Mouse (Mus musculus) kidney, postnatal 4 days (tissue): ENCODE measurements around the gene Coq10b.
"Not testable (repeated sequence)": the region's sequence is repeated elsewhere in the genome, so short reads cannot be mapped to it uniquely, and the experiment has no call there.

Source experiments
- DNase-seq, 2 experiments: peaks; one replicate each; pipeline ENCODE4 v3.0.0; 2021; ENCODE audit warnings: mixed read lengths in 2 of 2

The Coq10b gene

GRCm38 (mm10) chr1:55052355-55052953 is at the start of gene Coq10b:
Gene Coq10b, plus strand, starts transcription at chr1:55052770.
- peak; percentile 99 for DNase-seq

- DNase-seq, result not testable (repeated sequence)
These were observed 44.3 kb upstream of the Coq10b start for GRCm38 (mm10) chr1:55008313-55008712.

GRCm38 (mm10) chr1:55012513-55012912 is 40.1 kb upstream of the Coq10b start:
- no peak for DNase-seq

GRCm38 (mm10) chr1:55021907-55022306 is 30.7 kb upstream of the Coq10b start:
- DNase-seq, result no peak

- DNase-seq, result no peak
These were observed 26.7 kb upstream of the Coq10b start for GRCm38 (mm10) chr1:55025656-55026430.

GRCm38 (mm10) chr1:55026444-55027252 is 25.9 kb upstream of the Coq10b start:
- no peak for DNase-seq

GRCm38 (mm10) chr1:55027253-55027801 is 25.2 kb upstream of the Coq10b start, which contains the start of gene Sf3b1:
Gene Sf3b1, minus strand, starts transcription at chr1:55027481.
- DNase-seq, result peak; percentile 97 to 98

GRCm38 (mm10) chr1:55027966-55028365 is 24.6 kb upstream of the Coq10b start:
- no peak for DNase-seq

GRCm38 (mm10) chr1:55028512-55029249 is 23.9 kb upstream of the Coq10b start:
- no peak for DNase-seq

GRCm38 (mm10) chr1:55029446-55029845 is 23.1 kb upstream of the Coq10b start:
- DNase-seq, result no peak

- DNase-seq, result no peak
These were observed 21.4 kb upstream of the Coq10b start for GRCm38 (mm10) chr1:55031026-55031779.

- DNase-seq, result no peak
These were observed 12.6 kb upstream of the Coq10b start for GRCm38 (mm10) chr1:55039944-55040343.

GRCm38 (mm10) chr1:55041691-55042090 is 10.9 kb upstream of the Coq10b start:
- DNase-seq, result no peak

- no peak for DNase-seq
These were observed 10.3 kb upstream of the Coq10b start for GRCm38 (mm10) chr1:55042246-55042645.

- DNase-seq, result no peak
These were observed 9.4 kb upstream of the Coq10b start for GRCm38 (mm10) chr1:55043164-55043563.

GRCm38 (mm10) chr1:55048841-55049587 is 3.6 kb upstream of the Coq10b start:
- no peak for DNase-seq

- DNase-seq, result no peak
These were observed 899 bp upstream of the Coq10b start for GRCm38 (mm10) chr1:55051671-55052070.

- peak; percentile 77 to 88 for DNase-seq
These were observed 435 bp downstream of the Coq10b start for GRCm38 (mm10) chr1:55053005-55053404.

GRCm38 (mm10) chr1:55053596-55053995 is 1.0 kb downstream of the Coq10b start:
- DNase-seq, result no peak

- DNase-seq, result no peak
These were observed 2.9 kb downstream of the Coq10b start for GRCm38 (mm10) chr1:55055322-55056115.
